Mouse (Mus musculus): Measurements from ENCODE around the gene Gpr157.

The Gpr157 gene

GRCm38 (mm10) chr4:150151045-150151444 lies 63.9 kb downstream of the Gpr157 start:
- DNase-seq (ENCODE audit: low spot score): no peak

GRCm38 (mm10) chr4:150152483-150152882 lies 65.3 kb downstream of the Gpr157 start:
- no peak for DNase-seq (ENCODE audit: low spot score)

- DNase-seq (ENCODE audit: low spot score): no peak
These were observed 68.1 kb downstream of the Gpr157 start for GRCm38 (mm10) chr4:150155301-150155700.
